Mouse (Mus musculus): ENCODE results near the gene Xpo4. TPM values are rescaled to one million over a fixed set of nuclear protein-coding genes. Genes with fewer than 3 reads are reported as not detected.
"Not testable (repeated sequence)": the region's sequence is repeated elsewhere in the genome, so short reads cannot be mapped to it uniquely, and the experiment has no call there.

Xpo4 gene
- total RNA-seq, 4 experiments from 2014 or later = 10.0 to 11.7 (median 10.7) TPM

- DNase-seq (ENCODE audit: low spot score in 2 of 2) = no peak
Observed at GRCm38 (mm10) chr14:57682751-57683150, 17.5 kb upstream of the Xpo4 start.

- peak; percentile 63 to 65 for DNase-seq (ENCODE audit: low spot score in 2 of 2)
Observed at GRCm38 (mm10) chr14:57679958-57680535, 14.8 kb upstream of the Xpo4 start.

GRCm38 (mm10) chr14:57679523-57679922 lies 14.3 kb upstream of the Xpo4 start:
- no peak for DNase-seq (ENCODE audit: low spot score in 2 of 2)

GRCm38 (mm10) chr14:57675481-57675880 lies 10.3 kb upstream of the Xpo4 start:
- no peak for DNase-seq (ENCODE audit: low spot score in 2 of 2)

GRCm38 (mm10) chr14:57665628-57665950 lies 359 bp upstream of the Xpo4 start:
- DNase-seq (ENCODE audit: low spot score in 2 of 2) = no peak

GRCm38 (mm10) chr14:57664311-57664821 lies 864 bp downstream of the Xpo4 start:
- no peak for DNase-seq (ENCODE audit: low spot score in 2 of 2)

GRCm38 (mm10) chr14:57663630-57664029 lies 1.6 kb downstream of the Xpo4 start:
- no peak for DNase-seq (ENCODE audit: low spot score in 2 of 2)

- DNase-seq (ENCODE audit: low spot score in 2 of 2) = no peak
Observed at GRCm38 (mm10) chr14:57658301-57658700, 6.9 kb downstream of the Xpo4 start.

- DNase-seq (ENCODE audit: low spot score in 2 of 2) = no peak
Observed at GRCm38 (mm10) chr14:57657500-57657899, 7.7 kb downstream of the Xpo4 start.

GRCm38 (mm10) chr14:57656519-57656918 lies 8.7 kb downstream of the Xpo4 start:
- DNase-seq (ENCODE audit: low spot score in 2 of 2) = not testable (repeated sequence)

- no peak for DNase-seq (ENCODE audit: low spot score in 2 of 2)
Observed at GRCm38 (mm10) chr14:57649501-57649900, 15.7 kb downstream of the Xpo4 start.

- no peak for DNase-seq (ENCODE audit: low spot score in 2 of 2)
Observed at GRCm38 (mm10) chr14:57646155-57646554, 19.1 kb downstream of the Xpo4 start.

- no peak for DNase-seq (ENCODE audit: low spot score in 2 of 2)
Observed at GRCm38 (mm10) chr14:57639153-57639552, 26.1 kb downstream of the Xpo4 start.

GRCm38 (mm10) chr14:57634141-57634540 lies 31.1 kb downstream of the Xpo4 start:
- DNase-seq (ENCODE audit: low spot score in 2 of 2) = no peak

GRCm38 (mm10) chr14:57629595-57629994 lies 35.6 kb downstream of the Xpo4 start:
- DNase-seq (ENCODE audit: low spot score in 2 of 2) = no peak

GRCm38 (mm10) chr14:57622934-57623333 lies 42.3 kb downstream of the Xpo4 start:
- DNase-seq (ENCODE audit: low spot score in 2 of 2) = no peak

GRCm38 (mm10) chr14:57621699-57622098 lies 43.5 kb downstream of the Xpo4 start:
- no peak for DNase-seq (ENCODE audit: low spot score in 2 of 2)

GRCm38 (mm10) chr14:57620598-57621236 lies 44.5 kb downstream of the Xpo4 start:
- DNase-seq (ENCODE audit: low spot score in 2 of 2) = no peak

- no peak for DNase-seq (ENCODE audit: low spot score in 2 of 2)
Observed at GRCm38 (mm10) chr14:57619487-57619886, 45.7 kb downstream of the Xpo4 start.

- no peak for DNase-seq (ENCODE audit: low spot score in 2 of 2)
Observed at GRCm38 (mm10) chr14:57617675-57618074, 47.6 kb downstream of the Xpo4 start.

GRCm38 (mm10) chr14:57616339-57616965 lies 48.8 kb downstream of the Xpo4 start:
- DNase-seq (ENCODE audit: low spot score in 2 of 2) = no peak

- DNase-seq (ENCODE audit: low spot score in 2 of 2) = no peak
Observed at GRCm38 (mm10) chr14:57615828-57616227, 49.4 kb downstream of the Xpo4 start.

GRCm38 (mm10) chr14:57611034-57611433 lies 54.2 kb downstream of the Xpo4 start:
- DNase-seq (ENCODE audit: low spot score in 2 of 2) = no peak

Data from gastrocnemius, adult 8-10 months (tissue).